Mouse (Mus musculus): ENCODE results near the gene Gm13723.

The Gm13723 gene

GRCm38 (mm10) chr2:86874702-86875101, at the start of gene Gm13723:
TSS of gene Gm13723 (minus strand) at chr2:86874802.
- DNase-seq, result no peak

DNA sequence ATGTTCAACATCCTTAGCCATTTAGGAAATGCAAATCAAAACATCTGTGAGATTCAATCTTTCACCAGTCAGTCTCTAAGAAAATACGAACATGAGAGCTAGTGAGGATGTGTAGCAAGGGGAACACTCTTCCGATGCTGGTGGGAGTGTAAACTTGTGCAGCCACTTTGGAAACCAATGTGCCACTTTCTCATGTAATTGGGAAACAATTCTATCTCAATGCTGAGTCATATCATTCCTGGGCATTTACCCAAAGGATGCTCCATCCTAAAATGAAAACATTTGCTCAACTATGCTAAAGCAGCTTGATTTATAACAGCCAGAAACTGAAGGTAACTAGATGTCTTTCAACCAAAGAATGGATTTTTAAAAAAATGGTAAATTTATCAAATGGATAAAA, 31.0 kb upstream of the Gm13723 start:
- DNase-seq, result no peak

GRCm38 (mm10) chr2:86892116-86892515, 17.5 kb upstream of the Gm13723 start, which contains the start of gene Olfr1097:
TSS of gene Olfr1097 (minus strand) at chr2:86892216.
- DNase-seq, result no peak

DNA sequence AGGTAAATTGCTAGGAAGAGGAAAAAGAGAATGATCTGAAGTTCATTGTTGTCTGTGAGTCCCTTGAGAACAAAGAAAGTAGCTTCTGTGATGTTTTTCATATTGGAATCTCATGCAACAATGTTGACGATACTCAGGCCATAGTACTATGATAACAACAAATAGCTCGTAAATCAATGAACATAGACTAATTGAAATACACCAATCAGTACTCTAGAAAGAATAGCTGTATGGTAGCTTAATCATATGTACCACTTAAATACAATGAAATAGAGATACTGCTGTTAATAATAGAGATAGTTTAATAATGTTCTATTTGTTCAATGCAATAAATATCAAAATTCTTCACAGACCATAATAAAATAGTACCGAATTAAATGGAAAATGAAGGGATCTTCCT, 23.0 kb downstream of the Gm13723 start, which contains the start of gene Olfr1095:
Gene Olfr1095, minus strand, starts transcription at position 101 of the 400 bp plus-strand sequence.
- no peak for DNase-seq

- DNase-seq, result no peak
Measured at GRCm38 (mm10) chr2:86824363-86824762, 50.2 kb downstream of the Gm13723 start, which contains the start of gene Olfr1094. TSS of gene Olfr1094 (plus strand) at chr2:86824663.

Data from cerebellum, postnatal 14 days (tissue).